Mouse (Mus musculus) MEL (cell line): ENCODE data around the gene Trim63. TPM values are rescaled to one million over a fixed set of nuclear protein-coding genes. Genes with fewer than 3 reads are reported as not detected.

ENCODE experiments used
- DNase-seq: peaks from one replicate; pipeline ENCODE4 v3.0.0; 2011; ENCODE audit warnings: low read depth, low spot score
- H3K27ac ChIP-seq: 2 replicates; pipeline ENCODE4 v1.5.1; 2012; ENCODE audit warnings: low read depth, mild to moderate bottlenecking, control low read depth, low read length, moderate library complexity; ENCODE audit not compliant: control insufficient read depth
- H3K27me3 ChIP-seq, 2 experiments: fragments of 150-350 bp in 1 of 2; sonication (generic) in 1 of 2; 2 replicates each; pipeline ENCODE4 v1.6.1; 2012; ENCODE audit warnings: low read length in 2 of 2, mild to moderate bottlenecking in 2 of 2, improper control_type of control experiment in 1 of 2, moderate library complexity in 1 of 2; ENCODE audit not compliant: insufficient read depth in 2 of 2, control insufficient read depth in 1 of 2
- H3K36me3 ChIP-seq, 2 experiments: 2 replicates each; pipeline ENCODE4 v1.6.1; 2012 to 2014; ENCODE audit warnings: low read length in 2 of 2, improper control_type of control experiment in 1 of 2, inconsistent platforms in 1 of 2, mild to moderate bottlenecking in 1 of 2; ENCODE audit not compliant: insufficient read depth in 2 of 2, control insufficient read depth in 1 of 2
- H3K4me1 ChIP-seq, 2 experiments: fragments of 150-350 bp in 1 of 2; sonication (generic) in 1 of 2; 2 replicates each; pipeline ENCODE4 v1.6.1; 2012; ENCODE audit warnings: low read length in 2 of 2, improper control_type of control experiment in 1 of 2, mild to moderate bottlenecking in 1 of 2; ENCODE audit not compliant: insufficient read depth in 2 of 2, control insufficient read depth in 1 of 2
- H3K4me3 ChIP-seq, 2 experiments: fragments of 150-350 bp in 1 of 2; sonication (generic) in 1 of 2; 2 replicates each; pipeline ENCODE4 v1.5.1; 2012; ENCODE audit warnings: low read depth in 2 of 2, low read length in 2 of 2, mild to moderate bottlenecking in 2 of 2, moderate library complexity in 2 of 2, control low read depth in 1 of 2, improper control_type of control experiment in 1 of 2; ENCODE audit not compliant: control insufficient read depth in 1 of 2, insufficient read depth in 1 of 2
- H3K79me2 ChIP-seq: 2 replicates; pipeline ENCODE4 v1.6.1; 2012; ENCODE audit warnings: mild to moderate bottlenecking, low read length, moderate library complexity; ENCODE audit not compliant: control insufficient read depth, poor library complexity, insufficient read depth
- H3K9ac ChIP-seq: 2 replicates; pipeline ENCODE4 v1.6.1; 2012; ENCODE audit warnings: low read depth, mild to moderate bottlenecking, control low read depth, low read length, moderate library complexity; ENCODE audit not compliant: control insufficient read depth, poor library complexity, severe bottlenecking
- H3K9me3 ChIP-seq: fragments of 150-350 bp; sonication (generic); replicated peaks from 2 replicates; pipeline ENCODE4 v1.6.1; 2012; ENCODE audit warnings: mild to moderate bottlenecking, low read length, improper control_type of control experiment, moderate library complexity; ENCODE audit not compliant: insufficient read depth
- BHLHE40 ChIP-seq: IDR thresholded peaks from 2 replicates; pipeline ENCODE4 v1.6.1; 2012; ENCODE audit warnings: low read depth, mild to moderate bottlenecking, inconsistent platforms, low read length, improper control_type of control experiment, borderline replicate concordance
- CTCF ChIP-seq, 3 experiments: IDR thresholded peaks in 2 of 3; conservative IDR thresholded peaks in 1 of 3; 2 replicates each; pipeline ENCODE4 v1.5.1; 2011 to 2012; ENCODE audit warnings: low read length in 3 of 3, low read depth in 2 of 3, mild to moderate bottlenecking in 2 of 3, improper control_type of control experiment in 1 of 3, inconsistent platforms in 1 of 3, mixed read lengths in 1 of 3, moderate library complexity in 1 of 3; ENCODE audit not compliant: control insufficient read depth in 1 of 3, insufficient read depth in 1 of 3, poor library complexity in 1 of 3, severe bottlenecking in 1 of 3
- ETS1 ChIP-seq: IDR thresholded peaks from 2 replicates; pipeline ENCODE4 v1.6.1; 2012; ENCODE audit warnings: low read depth, mild to moderate bottlenecking, inconsistent platforms, low read length, improper control_type of control experiment, moderate library complexity
- GATA1 ChIP-seq: IDR thresholded peaks from 2 replicates; pipeline ENCODE4 v1.6.1; 2011; ENCODE audit warnings: low read depth, low read length, improper control_type of control experiment
- JUND ChIP-seq: IDR thresholded peaks from 2 replicates; pipeline ENCODE4 v1.6.1; 2011; ENCODE audit warnings: low read depth, mild to moderate bottlenecking, improper control_type of control experiment, low read length
- POLR2A ChIP-seq, 2 experiments: IDR thresholded peaks; 2 replicates each; pipeline ENCODE4 v1.6.1; 2011 to 2012; ENCODE audit warnings: low read length in 2 of 2, mild to moderate bottlenecking in 2 of 2, control low read depth in 1 of 2, improper control_type of control experiment in 1 of 2, low read depth in 1 of 2, moderate library complexity in 1 of 2; ENCODE audit not compliant: control insufficient read depth in 1 of 2, insufficient read depth in 1 of 2, poor library complexity in 1 of 2
- POLR2AphosphoS2 ChIP-seq: IDR thresholded peaks from 2 replicates; pipeline ENCODE4 v1.6.1; 2011; ENCODE audit warnings: low read length, improper control_type of control experiment
- POLR2AphosphoS5 ChIP-seq: IDR thresholded peaks from 2 replicates; pipeline ENCODE4 v1.6.1; 2012; ENCODE audit warnings: low read depth, borderline replicate concordance, mild to moderate bottlenecking, inconsistent platforms, low read length, moderate library complexity, mixed read lengths
- RAD21 ChIP-seq: IDR thresholded peaks from 2 replicates; pipeline ENCODE4 v1.6.1; 2011; ENCODE audit warnings: mild to moderate bottlenecking, low read depth, low read length, improper control_type of control experiment
- SMC3 ChIP-seq: IDR thresholded peaks from 2 replicates; pipeline ENCODE4 v1.6.1; 2011; ENCODE audit warnings: low read depth, low read length, improper control_type of control experiment
- USF2 ChIP-seq, 2 experiments: IDR thresholded peaks; 2 replicates each; pipeline ENCODE4 v1.6.1; 2011 to 2012; ENCODE audit warnings: improper control_type of control experiment in 2 of 2, low read length in 2 of 2, borderline replicate concordance in 1 of 2, inconsistent platforms in 1 of 2, low read depth in 1 of 2, mild to moderate bottlenecking in 1 of 2; ENCODE audit not compliant: insufficient read depth in 1 of 2
- ZC3H11A ChIP-seq: IDR thresholded peaks from 2 replicates; pipeline ENCODE4 v1.6.1; 2012; ENCODE audit warnings: low read depth, mild to moderate bottlenecking, inconsistent platforms, low read length, improper control_type of control experiment
- polyA plus RNA-seq, 2 experiments: library from polyadenylated mRNA; stranded (reverse) in 1 of 2; unstranded in 1 of 2; fragments of >175 nt in 1 of 2; fragments of >200 nt in 1 of 2; gene quantifications; 2 replicates each; pipeline versions ENCODE4 v1.2.1 to v1.2.4; 2012; ENCODE audit warnings: low replicate concordance in 2 of 2, low read depth in 1 of 2; ENCODE audit not compliant: insufficient read length in 2 of 2, insufficient read depth in 1 of 2, missing spikeins in 1 of 2
- total RNA-seq: library from RNA; depleted of rRNA; stranded (reverse); fragments of 300-350 nt; gene quantifications from 2 replicates; pipeline ENCODE4 v1.2.3, GENCODE M21; 2012

Trim63 gene
- total and polyA plus RNA-seq, 3 experiments: not detected

GRCm38 (mm10) chr4:134355841-134356452, 41.0 kb downstream of the Trim63 start:
- TF ChIP-seq ETS1 (0 out of 2 replicates have a peak, but pooled peaks have one; percentile 21), SMC3 (no peak)

GRCm38 (mm10) chr4:134356591-134357460, 41.9 kb downstream of the Trim63 start:
- Histone ChIP-seq H3K27ac (no peak overlapping the region), H3K79me2 (no peaks in the 10 kb centered on the region), H3K27me3 (no peaks in the 10 kb centered on the region), H3K9ac (no peak overlapping the region), H3K9me3 (no peaks in the 10 kb centered on the region), H3K4me3 (no peak overlapping the region), H3K36me3 (peaks cover 0 to 4% of the 10 kb centered on the region in 2 experiments; a peak in 2 of 4 replicates), H3K4me1 (peaks cover 0 to 20% of the 10 kb centered on the region in 2 experiments; a peak in 2 of 4 replicates)
- TF ChIP-seq BHLHE40 (no peak), SMC3 (peak; percentile 65), USF2 (IDR thresholded peaks at IDR 0.05; ENCODE audit: borderline replicate concordance in 1 of 2, insufficient read depth in 1 of 2, low read depth in 1 of 2, low read length in 2 of 2) (no peak), GATA1 (no peak), RAD21 (peak; percentile 64), JUND (no peak), POLR2A (IDR thresholded peaks at IDR 0.05; ENCODE audit: control insufficient read depth in 1 of 2, insufficient read depth in 1 of 2, low read depth in 1 of 2, low read length in 2 of 2, poor library complexity in 1 of 2) (no peak), ETS1 (no peak), ZC3H11A (peak; percentile 44; the same call in 1 of the 2 replicates), CTCF (IDR thresholded peaks at IDR 0.05 in 2 of 3, conservative IDR thresholded peaks at IDR 0.05 in 1 of 3; ENCODE audit: control insufficient read depth in 1 of 3, insufficient read depth in 1 of 3, low read depth in 2 of 3, low read length in 3 of 3, poor library complexity in 1 of 3, severe bottlenecking in 1 of 3) (peak; percentile 59 to 97 (median 78)), POLR2AphosphoS2 (no peak), POLR2AphosphoS5 (no peak)
- DNase-seq: peak; percentile 64

More at GRCm38 (mm10) chr4:134355841-134356452, 41.0 kb downstream of the Trim63 start:
- Histone ChIP-seq H3K36me3 (peaks cover 0 to 4% of the 10 kb centered on the region in 2 experiments; a peak in 2 of 4 replicates), H3K27me3 (no peaks in the 10 kb centered on the region), H3K4me3 (no peak overlapping the region), H3K27ac (no peak overlapping the region), H3K79me2 (no peaks in the 10 kb centered on the region), H3K4me1 (peaks cover 0 to 20% of the 10 kb centered on the region in 2 experiments; a peak in 2 of 4 replicates), H3K9me3 (no peaks in the 10 kb centered on the region), H3K9ac (no peak overlapping the region)
- no peak for DNase-seq
